In genomic region chr2:75989694-75990093, GRCm38 (mm10) we compare ENCODE assay signal across 12 mouse cellular contexts. TPM values are rescaled to one million over a fixed set of nuclear protein-coding genes. Genes with fewer than 3 reads are reported as not detected.
A peak's percentile ranks its signal among the peaks of the same experiment; 100 is the strongest.
DNase-seq lines count a peak whose midpoint lies in the region; ATAC-seq lines count a peak whose summit lies in the region.
"Had no signal": no experiment of that assay in that cellular context is flagged by ENCODE, and none has a peak within 500 bp of the region (broad histone marks: within the 10 kb centered on the region; RNA-seq: fewer than 3 reads in every experiment).

No protein-coding gene starts in this region.

- no peak for DNase-seq in forebrain, embryonic 10.5 days (ENCODE audit: extremely low spot score, low spot score)
- DNase-seq in embryonic facial prominence, embryonic 10.5 days (ENCODE audit: low spot score): peak; percentile 21
- DNase-seq in testis, postnatal 10 days (ENCODE audit: low spot score): no peak
- no peak for DNase-seq in MN1 (ENCODE audit: low spot score)
- no peak for DNase-seq in layer of hippocampus, adult 8-10 months (ENCODE audit: low spot score in 2 of 2)
- DNase-seq: cerebellum, adult 18-20 months; kidney, postnatal 25 days had no signal

- no peak for ATAC-seq in forebrain, embryonic 13.5 days
- ATAC-seq in hindbrain, embryonic 15.5 days (ENCODE audit: low FRiP score, low read depth): no peak
- no peak for ATAC-seq in midbrain, embryonic 15.5 days (replicated peaks)
- ATAC-seq: intestine, postnatal 0 days had no signal

- H3K36me3 ChIP-seq in forebrain, embryonic 10.5 days (replicated peaks): no peaks in the 10 kb centered on the region
- H3K36me3 ChIP-seq in forebrain, embryonic 13.5 days (ENCODE audit: poor library complexity, severe bottlenecking): no peaks in the 10 kb centered on the region
- no peaks in the 10 kb centered on the region for H3K36me3 ChIP-seq in embryonic facial prominence, embryonic 10.5 days (replicated peaks)
- no peaks in the 10 kb centered on the region for H3K36me3 ChIP-seq in hindbrain, embryonic 15.5 days
- H3K36me3 ChIP-seq in midbrain, embryonic 15.5 days (replicated peaks): no peaks in the 10 kb centered on the region
- H3K36me3 ChIP-seq: embryonic facial prominence, embryonic 15.5 days had no signal

- no peaks in the 10 kb centered on the region for H3K27me3 ChIP-seq in forebrain, embryonic 10.5 days (ENCODE audit: poor library complexity, severe bottlenecking)
- no peaks in the 10 kb centered on the region for H3K27me3 ChIP-seq in forebrain, embryonic 13.5 days
- no peaks in the 10 kb centered on the region for H3K27me3 ChIP-seq in embryonic facial prominence, embryonic 10.5 days (replicated peaks; ENCODE audit: low read depth, poor library complexity, severe bottlenecking)
- no peaks in the 10 kb centered on the region for H3K27me3 ChIP-seq in hindbrain, embryonic 15.5 days
- no peaks in the 10 kb centered on the region for H3K27me3 ChIP-seq in midbrain, embryonic 15.5 days (replicated peaks)
- H3K27me3 ChIP-seq: embryonic facial prominence, embryonic 15.5 days had no signal

- H3K9me3 ChIP-seq in forebrain, embryonic 10.5 days: no peaks in the 10 kb centered on the region
- no peaks in the 10 kb centered on the region for H3K9me3 ChIP-seq in forebrain, embryonic 13.5 days (replicated peaks)
- no peaks in the 10 kb centered on the region for H3K9me3 ChIP-seq in embryonic facial prominence, embryonic 10.5 days
- H3K9me3 ChIP-seq in hindbrain, embryonic 15.5 days: no peaks in the 10 kb centered on the region
- H3K9me3 ChIP-seq in midbrain, embryonic 15.5 days: no peaks in the 10 kb centered on the region
- H3K9me3 ChIP-seq: embryonic facial prominence, embryonic 15.5 days had no signal

- peaks cover 67% of the 10 kb centered on the region for H3K4me1 ChIP-seq in forebrain, embryonic 10.5 days
- H3K4me1 ChIP-seq in forebrain, embryonic 13.5 days: peaks cover 40% of the 10 kb centered on the region
- H3K4me1 ChIP-seq in embryonic facial prominence, embryonic 10.5 days: peaks cover 82% of the 10 kb centered on the region
- H3K4me1 ChIP-seq in hindbrain, embryonic 15.5 days (replicated peaks): peaks cover 43% of the 10 kb centered on the region
- peaks cover 30% of the 10 kb centered on the region for H3K4me1 ChIP-seq in midbrain, embryonic 15.5 days

- H3K4me3 ChIP-seq in forebrain, embryonic 10.5 days: no peak overlapping the region
- no peak overlapping the region for H3K4me3 ChIP-seq in forebrain, embryonic 13.5 days
- no peak overlapping the region for H3K4me3 ChIP-seq in embryonic facial prominence, embryonic 10.5 days
- H3K4me3 ChIP-seq in hindbrain, embryonic 15.5 days: no peak overlapping the region
- no peak overlapping the region for H3K4me3 ChIP-seq in midbrain, embryonic 15.5 days
- H3K4me3 ChIP-seq: embryonic facial prominence, embryonic 15.5 days had no signal

- peak overlapping the region; percentile 56; the same call in 1 of the 2 replicates for H3K27ac ChIP-seq in forebrain, embryonic 10.5 days
- no peak overlapping the region for H3K27ac ChIP-seq in forebrain, embryonic 13.5 days
- H3K27ac ChIP-seq in embryonic facial prominence, embryonic 10.5 days (replicated peaks): peak overlapping the region; percentile 81
- H3K27ac ChIP-seq in hindbrain, embryonic 15.5 days (replicated peaks): peak overlapping the region; percentile 93
- peak overlapping the region; percentile 91 for H3K27ac ChIP-seq in midbrain, embryonic 15.5 days
- H3K27ac ChIP-seq: embryonic facial prominence, embryonic 15.5 days had no signal

- 59% methylated on average over 4 of the region's 4 CpGs for WGBS in forebrain, embryonic 10.5 days
- 62% methylated on average over 4 of the region's 4 CpGs for WGBS in forebrain, embryonic 13.5 days
- 26% methylated on average over 4 of the region's 4 CpGs for WGBS in embryonic facial prominence, embryonic 10.5 days
- 60% methylated on average over 4 of the region's 4 CpGs for WGBS in hindbrain, embryonic 15.5 days
- 55% methylated on average over 4 of the region's 4 CpGs for WGBS in midbrain, embryonic 15.5 days

- no peak overlapping the region for H3K9ac ChIP-seq in forebrain, embryonic 13.5 days
- 0 out of 2 replicates have a peak overlapping the region, but pooled peaks have one; percentile 13 for H3K9ac ChIP-seq in hindbrain, embryonic 15.5 days
- H3K9ac ChIP-seq in midbrain, embryonic 15.5 days: no peak overlapping the region
- H3K9ac ChIP-seq: embryonic facial prominence, embryonic 15.5 days had no signal

- no peak overlapping the region for H3K4me2 ChIP-seq in forebrain, embryonic 13.5 days
- H3K4me2 ChIP-seq in hindbrain, embryonic 15.5 days: no peak overlapping the region
- no peak overlapping the region for H3K4me2 ChIP-seq in midbrain, embryonic 15.5 days
- H3K4me2 ChIP-seq: embryonic facial prominence, embryonic 15.5 days had no signal

RNA-seq across cellular contexts. Expression of gene Ttc30a1, which starts 7.9 kb away (rescaled TPM):
- 10.5 and 12.4 TPM in 2 replicates for polyA plus RNA-seq in forebrain, embryonic 10.5 days (2016; fragmentation: Nextera tagmentation; extraction: Ambion mirVana)
- 8.1 and 8.4 TPM in 2 replicates for polyA plus RNA-seq in forebrain, embryonic 13.5 days (2015; fragmentation: Nextera tagmentation; extraction: Ambion mirVana)
- 11.5 and 11.7 TPM in 2 replicates for polyA plus RNA-seq in embryonic facial prominence, embryonic 10.5 days (2016; fragmentation: Nextera tagmentation; extraction: Ambion mirVana)
- 7.3 and 8.0 TPM in 2 replicates for polyA plus RNA-seq in hindbrain, embryonic 15.5 days (2015; fragmentation: Nextera tagmentation; extraction: Ambion mirVana)
- polyA plus RNA-seq in midbrain, embryonic 15.5 days (2015; fragmentation: Nextera tagmentation; extraction: Ambion mirVana): 8.3 and 9.2 TPM in 2 replicates
- total RNA-seq in layer of hippocampus, adult 8-10 months (2022): 1 to 10 TPM; 2.4 to 4.2 (median 3.5) TPM

RNA-seq across cellular contexts. Expression of gene Ttc30a2, which starts 11.7 kb away (rescaled TPM):
- 0.28 and 0.53 TPM in 2 replicates for polyA plus RNA-seq in forebrain, embryonic 10.5 days (2016; fragmentation: Nextera tagmentation; extraction: Ambion mirVana)
- 0.45 and 0.56 TPM in 2 replicates for polyA plus RNA-seq in forebrain, embryonic 13.5 days (2015; fragmentation: Nextera tagmentation; extraction: Ambion mirVana)
- 0.23 and 0.65 TPM in 2 replicates for polyA plus RNA-seq in embryonic facial prominence, embryonic 10.5 days (2016; fragmentation: Nextera tagmentation; extraction: Ambion mirVana)
- polyA plus RNA-seq in hindbrain, embryonic 15.5 days (2015; fragmentation: Nextera tagmentation; extraction: Ambion mirVana): 0.77 and 0.85 TPM in 2 replicates
- 0.68 and 0.75 TPM in 2 replicates for polyA plus RNA-seq in midbrain, embryonic 15.5 days (2015; fragmentation: Nextera tagmentation; extraction: Ambion mirVana)
- total RNA-seq in layer of hippocampus, adult 8-10 months (2022): under 1 TPM in 2 of 4 experiments, not detected in 2; 0.25 to 0.43 TPM

RNA-seq across cellular contexts. Expression of gene Ttc30b, which starts 51.3 kb away (rescaled TPM):
- 5.1 and 5.6 TPM in 2 replicates for polyA plus RNA-seq in forebrain, embryonic 10.5 days (2016; fragmentation: Nextera tagmentation; extraction: Ambion mirVana)
- polyA plus RNA-seq in forebrain, embryonic 13.5 days (2015; fragmentation: Nextera tagmentation; extraction: Ambion mirVana): 11.3 and 14.1 TPM in 2 replicates
- polyA plus RNA-seq in embryonic facial prominence, embryonic 10.5 days (2016; fragmentation: Nextera tagmentation; extraction: Ambion mirVana): 6.2 and 7.0 TPM in 2 replicates
- polyA plus RNA-seq in hindbrain, embryonic 15.5 days (2015; fragmentation: Nextera tagmentation; extraction: Ambion mirVana): 17.5 and 21.8 TPM in 2 replicates
- 20.2 and 21.2 TPM in 2 replicates for polyA plus RNA-seq in midbrain, embryonic 15.5 days (2015; fragmentation: Nextera tagmentation; extraction: Ambion mirVana)
- total RNA-seq in layer of hippocampus, adult 8-10 months (2022): 10 to 100 TPM; 12.5 to 14.6 (median 13.5) TPM
